Mouse (Mus musculus) lung, postnatal 36 days (tissue): ENCODE data around the gene Hcn4.
A peak's percentile ranks its signal among the peaks of the same experiment; 100 is the strongest.

ENCODE experiments used
- DNase-seq: peaks from one replicate; pipeline ENCODE4 v3.0.0; 2022; ENCODE audit warnings: mixed read lengths

The Hcn4 gene

GRCm38 (mm10) chr9:58823139-58823917 is at the start of gene Hcn4:
TSS of gene Hcn4 (plus strand) at chr9:58823412.
- DNase-seq, result no peak

- DNase-seq, result no peak
Measured at GRCm38 (mm10) chr9:58774761-58775160, 48.5 kb upstream of the Hcn4 start.

GRCm38 (mm10) chr9:58775363-58775762 is 47.8 kb upstream of the Hcn4 start:
- peak; percentile 4 for DNase-seq

GRCm38 (mm10) chr9:58789476-58789875 is 33.7 kb upstream of the Hcn4 start:
- DNase-seq, result no peak

GRCm38 (mm10) chr9:58798155-58798554 is 25.1 kb upstream of the Hcn4 start:
- DNase-seq, result no peak

GRCm38 (mm10) chr9:58801441-58801840 is 21.8 kb upstream of the Hcn4 start:
- DNase-seq, result no peak

GRCm38 (mm10) chr9:58802294-58802693 is 20.9 kb upstream of the Hcn4 start:
- DNase-seq, result peak; percentile 21

- no peak for DNase-seq
Measured at GRCm38 (mm10) chr9:58802802-58803201, 20.4 kb upstream of the Hcn4 start.

GRCm38 (mm10) chr9:58805601-58806318 is 17.5 kb upstream of the Hcn4 start:
- DNase-seq, result peak; percentile 76

- no peak for DNase-seq
Measured at GRCm38 (mm10) chr9:58811171-58811570, 12.0 kb upstream of the Hcn4 start.

GRCm38 (mm10) chr9:58815552-58816260 is 7.5 kb upstream of the Hcn4 start:
- no peak for DNase-seq

GRCm38 (mm10) chr9:58816458-58816857 is 6.8 kb upstream of the Hcn4 start:
- DNase-seq, result no peak

- no peak for DNase-seq
Measured at GRCm38 (mm10) chr9:58817676-58818075, 5.5 kb upstream of the Hcn4 start.

- no peak for DNase-seq
Measured at GRCm38 (mm10) chr9:58822431-58823091, 651 bp upstream of the Hcn4 start.

- DNase-seq, result no peak
Measured at GRCm38 (mm10) chr9:58823918-58824215, 655 bp downstream of the Hcn4 start.

GRCm38 (mm10) chr9:58829627-58830026 is 6.4 kb downstream of the Hcn4 start:
- no peak for DNase-seq

GRCm38 (mm10) chr9:58832939-58833338 is 9.7 kb downstream of the Hcn4 start:
- DNase-seq, result no peak

- DNase-seq, result no peak
Measured at GRCm38 (mm10) chr9:58837174-58837573, 14.0 kb downstream of the Hcn4 start.

- no peak for DNase-seq
Measured at GRCm38 (mm10) chr9:58838504-58838903, 15.3 kb downstream of the Hcn4 start.

GRCm38 (mm10) chr9:58841655-58842054 is 18.4 kb downstream of the Hcn4 start:
- DNase-seq, result peak; percentile 23

GRCm38 (mm10) chr9:58844597-58844996 is 21.4 kb downstream of the Hcn4 start:
- no peak for DNase-seq

GRCm38 (mm10) chr9:58847008-58847407 is 23.8 kb downstream of the Hcn4 start:
- peak; percentile 43 for DNase-seq

GRCm38 (mm10) chr9:58847676-58848075 is 24.5 kb downstream of the Hcn4 start:
- DNase-seq, result peak; percentile 20
